Mouse (Mus musculus) erythroblast, adult 5-6 weeks (primary cell): Measurements from ENCODE around the gene Npm1. TPM values are rescaled to one million over a fixed set of nuclear protein-coding genes. Genes with fewer than 3 reads are reported as not detected.
A peak's percentile ranks its signal among the peaks of the same experiment; 100 is the strongest.

ENCODE experiments used
- ATAC-seq: replicated peaks from 2 replicates; pipeline ENCODE4 v1.8.0; 2016; ENCODE audit warnings: moderate number of reproducible peaks, mild to moderate bottlenecking, moderate TSS enrichment, inconsistent platforms; ENCODE audit not compliant: poor library complexity, low FRiP score, severe bottlenecking
- total RNA-seq, 2 experiments: library from RNA; stranded (forward) in 1 of 2; stranded (reverse) in 1 of 2; fragments of 150-400 nt in 1 of 2; fragments of 200-764, 138-1000 nt in 1 of 2; gene quantifications; 2 replicates each; pipeline versions ENCODE4 v1.2.3 to v1.2.4; 2015 to 2017; ENCODE audit warnings: low replicate concordance in 2 of 2

The Npm1 gene
- total RNA-seq (2015; ENCODE audit: low replicate concordance) (384 and 435 TPM in 2 replicates), total RNA-seq (2017; ENCODE audit: low replicate concordance) (473 and 516 TPM in 2 replicates)

DNA sequence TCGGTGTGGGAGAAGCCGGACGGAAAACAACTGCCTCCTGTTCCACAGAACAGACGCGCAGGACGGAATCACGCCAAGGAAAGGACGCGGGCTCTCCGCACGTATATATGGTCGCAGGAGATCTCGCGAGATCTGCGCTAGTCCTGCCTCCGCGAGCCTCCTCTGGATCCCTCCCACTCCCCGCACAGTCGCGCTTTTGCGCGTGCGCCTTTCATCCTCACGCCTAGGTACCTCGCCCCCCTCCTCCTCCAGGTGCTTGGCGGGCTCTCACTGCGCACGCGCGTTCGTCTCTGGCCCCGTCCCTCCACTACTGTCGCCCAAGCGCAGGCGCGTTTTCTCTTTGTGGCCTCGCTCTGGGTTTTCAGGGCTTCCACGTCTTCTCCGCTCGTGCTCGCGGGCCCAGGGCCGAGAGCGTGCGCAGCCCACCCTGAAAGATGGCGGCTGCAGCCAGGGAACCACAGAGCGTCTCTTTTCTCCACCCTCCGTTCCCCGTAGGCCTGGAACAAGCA is at the start of gene Npm1:
Gene Npm1, minus strand, starts transcription at position 209 of the 509 bp plus-strand sequence.
- peak; percentile 98 for ATAC-seq

DNA sequence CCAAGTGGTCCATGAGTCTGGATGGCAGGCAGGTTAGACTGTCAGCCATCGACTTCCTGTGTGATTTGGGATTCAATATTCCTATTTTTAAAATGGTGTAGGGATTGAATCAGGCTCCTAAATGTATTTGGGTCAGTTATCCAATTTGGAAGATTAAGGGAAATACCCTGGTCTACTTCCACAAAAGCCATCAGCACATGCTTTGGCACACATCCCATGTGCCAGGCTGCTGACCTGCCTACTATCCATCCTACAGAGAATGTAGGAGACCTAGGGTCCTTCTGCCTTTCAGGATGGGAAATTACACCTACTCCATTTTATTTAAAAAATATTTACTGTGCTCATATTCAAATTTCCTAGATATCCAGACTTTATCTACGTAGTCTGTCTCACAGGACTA is 44.4 kb upstream of the Npm1 start:
- no peak for ATAC-seq

DNA sequence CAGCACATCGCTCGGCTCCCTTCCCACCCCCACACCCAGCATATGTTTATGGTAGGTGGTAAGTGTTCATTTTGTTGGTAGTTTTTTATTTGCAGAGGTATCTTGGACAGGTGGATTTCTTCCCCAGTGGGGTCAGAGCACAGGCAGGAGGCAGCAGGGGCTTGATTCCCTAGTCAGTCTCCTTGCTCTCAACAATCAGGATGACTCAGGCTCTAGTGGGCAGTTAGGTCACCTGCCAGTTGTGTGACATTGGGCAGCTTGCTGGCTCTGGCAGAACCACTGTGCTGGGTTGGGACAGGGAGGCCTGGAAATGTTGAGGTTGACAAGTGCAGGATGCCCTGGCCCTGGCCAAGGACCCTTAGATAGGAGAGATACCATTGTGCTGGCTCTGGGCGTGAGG is 42.0 kb upstream of the Npm1 start:
- no peak for ATAC-seq

DNA sequence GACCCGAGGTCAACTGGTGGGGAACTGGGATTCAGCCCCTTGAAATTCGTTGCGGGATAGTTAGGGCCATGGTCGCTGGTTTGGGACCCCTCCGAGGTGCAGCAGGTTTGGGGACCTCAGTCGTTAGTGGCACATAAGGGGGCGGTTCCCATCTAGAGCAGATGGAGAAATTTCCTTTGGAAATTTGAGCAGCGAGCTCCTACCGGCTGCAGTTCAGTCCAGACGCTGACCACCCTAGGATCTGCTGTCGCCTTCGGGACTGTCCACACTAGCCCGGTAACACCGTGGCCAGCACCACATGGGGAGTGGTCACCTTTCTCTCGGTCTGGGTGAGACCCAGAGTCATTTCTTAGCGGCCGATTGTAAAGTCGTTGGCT is 41.3 kb upstream of the Npm1 start:
- no peak for ATAC-seq

DNA sequence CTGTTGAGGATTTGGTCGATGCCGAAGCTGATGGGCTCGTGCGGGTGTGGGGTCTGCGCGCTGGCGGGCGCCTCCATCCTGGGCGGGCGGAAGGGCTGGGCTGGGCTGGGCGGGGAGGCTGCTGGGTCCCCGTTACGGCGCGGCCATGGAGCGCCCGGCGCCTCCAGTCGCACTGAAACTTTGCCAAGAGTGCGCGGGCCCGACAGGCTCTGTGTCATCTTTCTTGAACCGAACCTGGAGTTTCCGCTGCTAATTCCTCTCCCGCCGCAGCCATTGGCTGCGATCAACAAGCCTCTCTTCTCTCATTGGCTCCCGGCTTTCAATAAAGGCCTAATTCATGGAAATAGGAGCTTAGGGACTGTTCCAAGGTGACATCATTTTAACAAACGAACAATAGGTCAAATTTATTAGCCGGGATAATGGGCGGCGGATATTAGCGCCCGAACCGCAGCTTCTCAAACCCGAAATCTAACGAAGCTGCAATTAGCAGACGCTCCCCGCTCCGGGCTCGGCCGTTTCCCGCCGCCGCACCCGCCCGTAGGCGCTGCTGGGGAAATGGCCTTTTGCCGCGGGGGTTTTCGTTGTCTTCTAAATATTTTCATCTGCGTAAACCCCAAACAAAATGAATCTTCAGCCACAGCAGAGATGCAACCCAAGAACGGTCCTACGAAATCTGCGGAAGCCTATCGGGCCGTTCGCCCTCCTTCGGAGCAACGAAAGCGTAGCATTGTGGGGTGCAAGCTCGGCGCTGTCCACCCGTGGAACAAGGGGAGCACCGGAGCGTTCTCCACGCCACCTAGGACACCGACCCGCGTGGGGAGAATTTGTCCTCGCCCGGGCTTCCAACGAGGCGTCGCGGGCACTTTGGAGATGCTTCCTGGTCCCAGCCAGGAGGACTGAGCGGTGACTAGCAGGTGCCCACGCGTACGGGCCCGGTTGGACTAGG is 40.6 kb upstream of the Npm1 start, which contains the start of gene Tlx3:
Gene Tlx3, minus strand, starts transcription at position 207 of the 946 bp plus-strand sequence.
- ATAC-seq: no peak

DNA sequence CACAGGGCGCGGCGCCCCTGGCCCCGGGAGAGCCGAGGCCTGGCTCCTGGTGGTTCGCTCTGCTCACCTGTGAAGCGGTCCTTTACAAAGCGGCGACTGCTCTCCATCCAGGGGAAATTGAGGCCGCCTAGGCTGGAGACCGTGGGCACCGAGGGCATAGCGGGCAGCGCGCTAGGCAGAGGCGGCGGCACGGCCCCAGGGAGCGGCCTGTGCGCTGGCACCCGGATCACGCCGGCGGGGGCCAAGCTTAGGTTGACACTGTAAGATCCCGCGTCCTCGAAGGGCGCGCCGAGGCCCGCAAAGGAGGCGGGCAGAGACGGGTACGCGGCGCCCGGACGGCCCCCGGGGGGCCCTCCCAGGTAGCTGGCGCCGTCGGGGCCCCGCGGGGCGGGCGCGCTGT is 40.0 kb upstream of the Npm1 start:
- ATAC-seq: no peak

DNA sequence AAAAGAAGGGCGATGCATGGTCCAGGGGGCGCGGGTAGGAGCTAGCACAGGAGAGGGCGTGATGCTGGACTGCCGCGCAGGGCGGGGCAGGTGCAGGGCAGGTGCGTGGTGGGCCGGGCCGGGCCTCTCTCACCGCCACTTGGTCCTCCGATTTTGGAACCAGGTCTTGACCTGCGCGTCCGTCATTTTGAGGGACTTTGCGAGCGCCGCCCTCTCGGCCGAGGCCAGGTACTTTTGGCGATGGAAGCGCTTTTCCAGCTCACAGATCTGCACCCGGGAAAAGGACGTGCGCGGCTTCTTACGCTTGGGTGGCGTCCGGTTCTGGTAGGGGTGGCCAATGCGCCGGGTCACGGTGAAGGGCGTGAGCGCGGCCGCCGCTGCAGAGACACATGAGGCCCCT is 39.3 kb upstream of the Npm1 start:
- ATAC-seq: no peak

DNA sequence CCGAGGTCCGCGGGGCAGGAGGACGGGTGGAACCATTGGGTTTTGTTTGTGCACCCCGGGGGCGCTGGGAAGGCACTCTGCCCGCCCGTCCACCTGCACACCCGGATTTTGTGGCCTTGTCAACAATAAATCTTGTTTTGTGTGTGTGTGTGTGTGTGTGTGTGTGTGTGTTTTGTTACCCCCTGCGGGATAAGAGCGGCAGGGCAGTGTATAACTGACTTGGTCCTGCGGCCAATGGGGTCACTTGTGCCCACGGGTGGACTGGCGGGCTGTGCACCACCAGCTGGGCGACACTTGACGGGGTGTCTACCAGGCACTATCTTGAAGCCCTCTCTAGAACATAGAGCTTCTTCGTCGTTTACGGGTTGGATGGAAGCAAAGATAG is 38.6 kb upstream of the Npm1 start:
- no peak for ATAC-seq

DNA sequence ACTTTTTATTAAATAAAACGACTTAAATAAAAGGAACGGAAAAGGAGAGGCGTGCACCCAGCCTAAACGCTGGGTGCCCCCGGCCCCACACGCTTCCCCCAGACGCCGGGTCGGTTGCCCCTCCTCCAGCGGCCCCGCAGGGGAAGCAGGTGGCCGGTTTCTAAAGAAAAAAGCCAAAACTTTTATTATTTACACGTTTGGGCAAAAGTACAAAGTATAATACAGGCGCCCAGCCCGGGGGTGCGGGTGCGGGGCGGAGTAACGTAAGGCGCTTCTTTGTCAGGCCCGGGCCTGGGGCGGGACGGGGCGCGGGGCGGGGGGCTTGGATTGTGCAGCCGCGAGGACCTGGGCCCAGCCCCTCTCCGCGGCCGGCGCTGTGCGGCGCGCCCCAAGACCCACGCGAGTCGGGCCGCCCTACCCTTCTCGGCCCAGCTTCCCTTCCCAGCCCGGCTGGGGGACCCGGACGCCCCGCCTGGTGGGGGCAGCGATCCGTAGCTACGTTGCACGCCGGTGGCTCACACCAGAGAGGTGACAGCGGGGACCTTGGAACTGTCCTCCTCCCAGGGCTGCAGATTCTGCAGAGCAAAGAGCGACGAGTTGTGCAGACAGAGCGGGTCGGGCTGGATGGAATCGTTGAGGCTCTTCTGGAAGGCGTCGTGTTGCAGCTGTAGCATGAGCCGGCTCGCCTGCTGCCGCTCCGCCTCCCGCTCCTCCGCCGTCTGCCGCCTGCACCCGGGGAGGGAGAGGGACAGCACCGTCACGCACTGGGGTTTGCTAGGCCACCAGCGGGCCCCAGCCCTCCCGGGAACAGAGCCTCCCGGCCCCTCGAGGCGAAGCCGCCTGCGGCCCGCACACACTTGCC is 38.0 kb upstream of the Npm1 start:
- ATAC-seq: no peak

DNA sequence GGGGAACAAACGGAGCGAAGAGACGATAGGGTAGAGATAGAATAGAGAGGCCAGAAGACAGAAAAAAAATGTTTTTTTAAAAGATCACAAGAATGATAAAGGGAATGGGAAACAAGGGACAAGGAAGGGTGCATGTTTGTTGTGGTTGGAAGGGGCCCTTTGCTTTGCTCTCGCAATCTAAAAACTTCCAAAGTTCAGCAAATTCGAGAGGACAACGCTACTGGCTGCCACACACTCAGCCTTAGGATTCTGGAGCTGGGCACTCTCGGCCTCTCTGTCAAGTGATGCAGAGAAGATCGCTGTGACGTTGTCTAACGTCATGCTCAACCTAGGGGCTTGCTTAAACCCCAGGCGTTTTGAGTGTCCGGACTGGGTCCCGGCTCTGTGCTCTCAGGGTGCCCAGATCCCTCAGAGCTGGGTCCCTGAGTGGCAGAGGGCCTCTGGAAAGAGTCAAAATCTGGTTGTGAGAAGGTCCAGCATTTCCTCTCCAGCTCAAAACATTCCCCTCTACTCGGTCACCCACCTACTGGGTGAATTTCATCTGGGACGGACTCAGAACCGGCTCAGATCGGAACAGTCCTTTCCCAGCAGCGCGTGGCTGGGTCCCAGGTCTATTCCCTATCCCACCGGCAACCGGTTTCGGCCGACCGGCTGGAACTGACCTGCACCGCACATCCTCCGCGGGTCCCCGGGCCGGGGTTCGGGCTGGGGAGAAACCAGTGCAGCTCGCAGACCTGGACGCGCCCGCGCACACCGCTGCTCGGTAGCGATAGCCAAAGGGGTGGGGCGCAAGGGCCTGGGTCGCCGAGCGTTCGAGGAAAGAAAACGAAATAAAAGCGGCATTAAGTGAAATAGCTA is 37.1 kb upstream of the Npm1 start:
- no peak for ATAC-seq

DNA sequence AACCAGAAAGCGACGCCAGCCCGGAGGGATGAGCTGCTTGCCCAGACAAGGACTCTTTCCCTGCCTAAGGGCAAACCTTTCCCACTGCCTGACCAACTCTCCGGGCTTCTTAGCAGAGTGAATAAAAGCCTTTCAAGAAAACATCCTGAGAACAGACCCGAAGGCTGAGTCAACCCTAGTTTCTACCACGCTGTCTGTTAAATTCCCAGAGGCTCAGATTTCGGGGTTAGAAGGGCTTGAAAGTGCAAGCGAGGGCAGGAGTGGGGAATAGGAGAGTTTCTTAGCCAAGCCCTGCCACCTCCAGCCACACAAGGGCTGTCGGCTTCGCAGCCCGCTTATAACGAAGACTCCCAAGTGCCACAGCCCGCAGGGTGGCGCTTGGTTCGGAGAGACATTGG is 36.1 kb upstream of the Npm1 start:
- no peak for ATAC-seq

DNA sequence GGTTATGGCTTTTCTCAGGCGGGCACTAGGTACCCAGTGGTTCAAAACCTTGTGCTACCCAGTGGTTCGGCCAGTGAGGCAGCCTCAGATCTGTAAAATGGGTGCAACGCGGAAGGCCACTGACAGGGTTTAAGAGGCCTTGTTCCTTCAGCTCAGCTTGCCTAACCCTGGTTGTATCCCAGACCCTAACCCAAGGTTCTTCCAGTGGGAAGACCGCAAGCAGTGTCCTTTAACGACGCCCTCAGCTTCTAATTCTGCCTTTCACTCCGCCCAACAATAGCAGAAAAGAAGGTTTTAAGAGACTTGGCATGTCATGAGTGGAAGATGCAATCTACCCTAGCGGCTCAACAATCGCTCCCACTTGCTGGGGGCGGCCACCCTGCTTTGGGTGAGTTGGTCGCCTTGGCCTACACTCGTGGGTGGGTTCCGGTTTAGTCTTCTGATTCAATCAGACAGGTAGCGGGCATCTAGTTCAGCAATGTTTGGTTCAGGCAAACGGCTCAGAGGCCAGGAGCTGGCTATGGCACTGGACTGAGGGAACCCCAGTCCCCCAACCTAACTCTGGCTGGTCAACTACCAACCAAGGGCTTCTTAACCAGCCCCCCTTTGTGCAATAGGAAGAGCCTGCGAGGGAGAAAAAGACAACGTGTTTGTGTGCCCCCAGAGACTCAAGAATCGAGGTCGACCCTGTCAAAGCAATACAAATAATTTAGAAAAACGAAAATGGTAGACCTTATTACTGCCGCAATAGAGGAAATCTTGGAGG is 35.5 kb upstream of the Npm1 start:
- no peak for ATAC-seq

DNA sequence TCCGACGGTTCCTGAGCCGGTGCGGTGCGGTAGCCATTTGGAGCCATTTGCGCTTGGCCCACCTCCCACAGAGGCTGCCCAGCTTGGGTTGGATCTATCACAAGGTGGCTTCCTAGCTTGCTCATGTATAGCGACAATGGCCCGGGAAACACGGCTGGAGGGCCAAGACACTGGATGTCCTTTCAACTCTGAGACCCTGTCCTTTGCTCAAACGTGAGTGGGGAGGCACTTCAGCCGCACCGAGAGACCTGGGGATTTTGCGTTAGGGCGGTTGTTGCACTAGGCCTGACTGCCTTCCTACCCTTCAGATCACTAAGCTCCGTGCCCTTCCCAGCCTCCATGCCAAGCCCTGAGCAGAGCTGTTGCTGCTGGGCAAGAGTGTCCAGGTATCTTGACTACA is 34.7 kb upstream of the Npm1 start:
- no peak for ATAC-seq

DNA sequence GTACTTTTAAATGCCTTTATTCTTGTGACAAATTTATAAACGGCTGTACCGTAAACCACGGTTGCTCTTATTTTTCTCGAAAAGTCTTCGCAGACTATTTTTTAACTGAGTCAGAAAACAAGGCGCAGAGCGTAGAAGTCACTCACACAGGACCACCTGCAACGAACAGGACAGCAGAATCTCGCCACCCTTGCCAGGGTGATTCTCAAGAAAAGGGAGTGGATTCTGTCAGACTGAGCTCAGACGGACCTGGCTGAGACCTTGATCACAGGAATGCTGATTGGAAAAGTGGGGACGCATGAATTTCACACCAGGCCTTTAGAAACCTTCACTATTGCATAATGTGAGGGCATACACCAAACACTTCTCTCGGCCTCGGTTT is 34.1 kb upstream of the Npm1 start:
- ATAC-seq: no peak

DNA sequence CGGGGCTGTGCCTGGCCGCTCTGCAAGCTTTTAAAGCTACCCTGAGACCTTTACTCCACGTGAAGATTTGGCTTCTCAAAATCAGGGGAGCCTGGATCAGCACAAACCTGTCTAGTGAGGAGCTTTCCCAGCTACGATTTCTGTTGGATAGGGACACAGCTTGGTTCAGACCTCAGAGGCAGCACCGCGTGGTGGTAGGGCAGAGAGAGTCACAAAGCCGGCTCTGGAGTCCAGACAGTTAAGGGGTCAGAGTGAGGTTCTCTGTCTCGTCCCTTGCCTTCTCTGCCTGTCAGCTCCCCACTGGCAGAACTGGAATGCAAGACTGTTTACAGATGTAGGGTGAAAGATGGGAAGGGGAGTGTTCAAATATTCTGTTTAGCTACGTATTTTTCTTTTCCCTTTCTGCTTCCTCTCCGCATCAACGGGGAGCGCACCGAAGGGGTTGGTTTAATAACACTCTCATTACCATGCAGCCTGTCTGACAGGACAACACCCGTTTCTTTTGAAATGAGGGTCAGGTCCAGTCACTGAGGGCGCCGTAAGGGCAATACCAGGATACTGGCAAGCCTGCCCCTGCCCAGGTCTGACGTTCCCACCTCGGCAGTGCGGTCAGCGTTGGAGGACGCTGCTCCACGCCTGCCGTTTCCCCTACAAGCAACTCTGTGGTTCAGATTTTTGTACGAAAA is 33.6 kb upstream of the Npm1 start:
- ATAC-seq: no peak

DNA sequence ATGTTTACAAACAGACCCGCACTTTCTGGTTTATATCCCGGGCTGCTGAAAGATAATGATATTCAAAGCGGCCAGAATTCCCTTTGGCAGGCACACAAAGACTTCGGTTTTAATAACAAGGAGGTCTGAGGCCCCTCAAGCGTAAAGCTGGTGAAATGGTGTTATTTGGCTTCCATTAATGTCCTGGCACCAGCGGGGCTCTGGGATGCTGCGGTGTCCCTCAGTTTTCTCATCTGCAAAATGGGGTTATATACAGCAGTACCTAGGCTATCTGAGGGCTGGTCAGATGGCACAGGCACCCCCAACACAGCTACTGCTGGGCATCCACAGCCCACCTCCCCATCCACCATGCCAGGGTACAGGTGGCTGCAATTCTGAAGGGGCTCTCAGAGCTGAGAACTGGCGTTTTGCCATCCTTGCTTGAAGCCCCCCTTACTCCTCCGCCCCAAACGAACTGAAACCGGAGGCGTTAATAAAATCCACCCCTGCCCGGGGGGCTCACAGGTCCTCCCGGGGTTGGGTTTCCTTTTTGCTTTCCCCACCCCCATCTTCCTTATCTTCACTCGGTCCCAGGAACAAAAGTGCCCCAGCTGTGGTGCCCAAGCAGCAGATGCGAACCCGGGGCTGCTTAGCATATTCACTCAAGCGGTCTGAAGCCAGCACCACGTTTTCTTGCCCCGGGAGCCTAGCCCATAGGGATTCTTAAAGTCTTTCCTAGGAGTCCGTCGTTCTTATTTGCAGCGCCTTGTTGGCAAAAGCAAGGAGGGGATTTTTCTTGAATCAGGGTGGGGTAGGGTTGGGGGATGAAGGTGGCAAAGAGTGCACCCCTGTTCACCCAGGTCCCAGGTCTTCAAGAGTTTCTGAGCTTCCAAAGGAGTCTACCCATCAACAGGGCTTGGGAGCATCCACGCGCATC is 32.8 kb upstream of the Npm1 start:
- ATAC-seq: no peak

DNA sequence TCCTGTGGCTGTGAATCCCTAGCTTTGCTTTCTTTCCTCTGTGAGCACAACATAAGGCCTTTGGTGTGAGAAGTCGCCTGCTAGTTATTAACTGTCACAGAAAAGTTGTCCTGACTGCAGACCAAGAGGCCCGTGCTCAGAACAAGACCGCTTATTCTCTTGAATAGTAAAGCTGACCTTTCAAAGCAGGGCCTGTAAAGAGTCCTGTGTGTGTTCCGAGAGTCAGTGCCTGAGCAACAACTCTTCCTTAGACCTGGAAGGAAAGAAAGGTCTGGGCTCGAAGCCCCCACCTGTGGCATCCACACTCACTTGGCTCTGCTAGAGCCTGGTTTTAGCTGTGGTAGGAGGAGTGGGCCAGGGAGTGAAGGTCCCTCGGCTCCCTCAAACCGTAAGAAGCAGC is 32.1 kb upstream of the Npm1 start:
- ATAC-seq: no peak
